Mouse (Mus musculus): ENCODE data around the gene Cuta. TPM values are rescaled to one million over a fixed set of nuclear protein-coding genes. Genes with fewer than 3 reads are reported as not detected.

Cuta gene
- polyA plus RNA-seq, 1 experiment, result 169 TPM

GRCm38 (mm10) chr17:26971247-26971905 is 32.0 kb upstream of the Cuta start:
- TF ChIP-seq MYOG (IDR thresholded peaks at IDR 0.05; ENCODE audit: control insufficient read depth in 1 of 3, insufficient read depth in 1 of 3, insufficient read length in 2 of 3, low read depth in 2 of 3), result no peak
- no peak for TF ChIP-seq REST (IDR thresholded peaks at IDR 0.05; ENCODE audit: insufficient read depth, insufficient read length)
- TF ChIP-seq MAX (IDR thresholded peaks at IDR 0.05; ENCODE audit: low read depth), result no peak
- TF ChIP-seq MYOD1 (IDR thresholded peaks at IDR 0.05; ENCODE audit: control insufficient read depth in 1 of 3, insufficient read length in 2 of 3, low read depth in 2 of 3), result no peak
- peak; percentile 53 for TF ChIP-seq POLR2AphosphoS2 (IDR thresholded peaks at IDR 0.05; ENCODE audit: insufficient read length, low read depth)
- no peak for TF ChIP-seq CEBPB (IDR thresholded peaks at IDR 0.05; ENCODE audit: insufficient read depth, poor library complexity, severe bottlenecking)
- no peak for TF ChIP-seq USF1 (IDR thresholded peaks at IDR 0.05; ENCODE audit: low read depth)
- Histone ChIP-seq H3K4me2 (ENCODE audit: low read depth) (no peak overlapping the region), H3K27me3 (ENCODE audit: control insufficient read depth, insufficient read depth, insufficient read length) (no peaks in the 10 kb centered on the region), H3K79me2 (ENCODE audit: control insufficient read depth, insufficient read depth) (peaks cover 23% of the 10 kb centered on the region), H3K4me3 (peak overlapping the region; percentile 84), H3K36me3 (ENCODE audit: control insufficient read depth, insufficient read depth) (peaks cover 10% of the 10 kb centered on the region), H3ac (ENCODE audit: control insufficient read depth, insufficient read length) (no peak overlapping the region)

GRCm38 (mm10) chr17:26970221-26970620 is 30.9 kb upstream of the Cuta start:
- Histone ChIP-seq H3K27me3 (ENCODE audit: control insufficient read depth, insufficient read depth, insufficient read length) (no peaks in the 10 kb centered on the region), H3K4me3 (no peak overlapping the region), H3K79me2 (ENCODE audit: control insufficient read depth, insufficient read depth) (peaks cover 21% of the 10 kb centered on the region), H3ac (ENCODE audit: control insufficient read depth, insufficient read length) (no peak overlapping the region), H3K36me3 (ENCODE audit: control insufficient read depth, insufficient read depth) (no peaks in the 10 kb centered on the region), H3K4me2 (ENCODE audit: low read depth) (no peak overlapping the region)
- TF ChIP-seq REST (IDR thresholded peaks at IDR 0.05; ENCODE audit: insufficient read depth, insufficient read length), result no peak
- no peak for TF ChIP-seq TCF3 (IDR thresholded peaks at IDR 0.05; ENCODE audit: insufficient read length, low read depth)
- no peak for TF ChIP-seq MYOG (IDR thresholded peaks at IDR 0.05; ENCODE audit: control insufficient read depth in 1 of 3, insufficient read depth in 1 of 3, insufficient read length in 2 of 3, low read depth in 2 of 3)
- TF ChIP-seq MYOD1 (IDR thresholded peaks at IDR 0.05; ENCODE audit: control insufficient read depth in 1 of 3, insufficient read length in 2 of 3, low read depth in 2 of 3), result no peak
- TF ChIP-seq MAX (IDR thresholded peaks at IDR 0.05; ENCODE audit: low read depth), result no peak
- no peak for TF ChIP-seq POLR2AphosphoS2 (IDR thresholded peaks at IDR 0.05; ENCODE audit: insufficient read length, low read depth)

GRCm38 (mm10) chr17:26969257-26969656 is 29.9 kb upstream of the Cuta start:
- Histone ChIP-seq H3ac (ENCODE audit: control insufficient read depth, insufficient read length) (no peak overlapping the region), H3K27me3 (ENCODE audit: control insufficient read depth, insufficient read depth, insufficient read length) (no peaks in the 10 kb centered on the region), H3K36me3 (ENCODE audit: control insufficient read depth, insufficient read depth) (no peaks in the 10 kb centered on the region), H3K4me3 (no peak overlapping the region), H3K4me2 (ENCODE audit: low read depth) (no peak overlapping the region), H3K79me2 (ENCODE audit: control insufficient read depth, insufficient read depth) (peaks cover 12% of the 10 kb centered on the region)
- TF ChIP-seq MAX (IDR thresholded peaks at IDR 0.05; ENCODE audit: low read depth) (no peak), MYOD1 (IDR thresholded peaks at IDR 0.05; ENCODE audit: control insufficient read depth in 1 of 3, insufficient read length in 2 of 3, low read depth in 2 of 3) (no peak), CEBPB (IDR thresholded peaks at IDR 0.05; ENCODE audit: insufficient read depth, poor library complexity, severe bottlenecking) (no peak), MYOG (IDR thresholded peaks at IDR 0.05; ENCODE audit: control insufficient read depth in 1 of 3, insufficient read depth in 1 of 3, insufficient read length in 2 of 3, low read depth in 2 of 3) (no peak), E2F4 (IDR thresholded peaks at IDR 0.05; ENCODE audit: insufficient read depth) (no peak), SRF (IDR thresholded peaks at IDR 0.05; ENCODE audit: control insufficient read depth, insufficient read length, low read depth) (no peak), POLR2A (IDR thresholded peaks at IDR 0.05; ENCODE audit: insufficient read length, low read depth) (no peak), USF1 (IDR thresholded peaks at IDR 0.05; ENCODE audit: low read depth) (no peak), REST (IDR thresholded peaks at IDR 0.05; ENCODE audit: insufficient read depth, insufficient read length) (no peak), POLR2AphosphoS2 (IDR thresholded peaks at IDR 0.05; ENCODE audit: insufficient read length, low read depth) (no peak), TCF12 (IDR thresholded peaks at IDR 0.05; ENCODE audit: insufficient read depth, poor library complexity, severe bottlenecking) (no peak), TCF3 (IDR thresholded peaks at IDR 0.05; ENCODE audit: insufficient read length, low read depth) (no peak)

- peak overlapping the region; percentile 6 for H3K4me2 ChIP-seq (ENCODE audit: low read depth)
- H3K36me3 ChIP-seq (ENCODE audit: control insufficient read depth, insufficient read depth), result no peaks in the 10 kb centered on the region
- TF ChIP-seq POLR2A (IDR thresholded peaks at IDR 0.05; ENCODE audit: insufficient read length, low read depth) (no peak), MYOG (IDR thresholded peaks at IDR 0.05; ENCODE audit: control insufficient read depth in 1 of 3, insufficient read depth in 1 of 3, insufficient read length in 2 of 3, low read depth in 2 of 3) (no peak), E2F4 (IDR thresholded peaks at IDR 0.05; ENCODE audit: insufficient read depth) (no peak), TCF12 (IDR thresholded peaks at IDR 0.05; ENCODE audit: insufficient read depth, poor library complexity, severe bottlenecking) (no peak), MAX (IDR thresholded peaks at IDR 0.05; ENCODE audit: low read depth) (no peak), USF1 (IDR thresholded peaks at IDR 0.05; ENCODE audit: low read depth) (no peak)
- no peaks in the 10 kb centered on the region for H3K27me3 ChIP-seq (ENCODE audit: control insufficient read depth, insufficient read depth, insufficient read length)
- H3K79me2 ChIP-seq (ENCODE audit: control insufficient read depth, insufficient read depth), result peaks cover 1% of the 10 kb centered on the region
- no peak overlapping the region for H3ac ChIP-seq (ENCODE audit: control insufficient read depth, insufficient read length)
- H3K4me3 ChIP-seq, result no peak overlapping the region
Observed at GRCm38 (mm10) chr17:26968200-26968611, 28.8 kb upstream of the Cuta start.

- H3K4me2 ChIP-seq (ENCODE audit: low read depth), result no peak overlapping the region
- no peaks in the 10 kb centered on the region for H3K27me3 ChIP-seq (ENCODE audit: control insufficient read depth, insufficient read depth, insufficient read length)
- H3K79me2 ChIP-seq (ENCODE audit: control insufficient read depth, insufficient read depth), result no peaks in the 10 kb centered on the region
- TF ChIP-seq REST (IDR thresholded peaks at IDR 0.05; ENCODE audit: insufficient read depth, insufficient read length), result no peak
- TF ChIP-seq USF1 (IDR thresholded peaks at IDR 0.05; ENCODE audit: low read depth), result no peak
- TF ChIP-seq CEBPB (IDR thresholded peaks at IDR 0.05; ENCODE audit: insufficient read depth, poor library complexity, severe bottlenecking), result no peak
- no peak for TF ChIP-seq POLR2A (IDR thresholded peaks at IDR 0.05; ENCODE audit: insufficient read length, low read depth)
- TF ChIP-seq TCF12 (IDR thresholded peaks at IDR 0.05; ENCODE audit: insufficient read depth, poor library complexity, severe bottlenecking), result no peak
- no peak for TF ChIP-seq MYOD1 (IDR thresholded peaks at IDR 0.05; ENCODE audit: control insufficient read depth in 1 of 3, insufficient read length in 2 of 3, low read depth in 2 of 3)
- TF ChIP-seq E2F4 (IDR thresholded peaks at IDR 0.05; ENCODE audit: insufficient read depth), result no peak
- TF ChIP-seq MYOG (IDR thresholded peaks at IDR 0.05; ENCODE audit: control insufficient read depth in 1 of 3, insufficient read depth in 1 of 3, insufficient read length in 2 of 3, low read depth in 2 of 3), result no peak
- no peak overlapping the region for H3ac ChIP-seq (ENCODE audit: control insufficient read depth, insufficient read length)
- no peaks in the 10 kb centered on the region for H3K36me3 ChIP-seq (ENCODE audit: control insufficient read depth, insufficient read depth)
- H3K4me3 ChIP-seq, result no peak overlapping the region
Observed at GRCm38 (mm10) chr17:26967477-26967876, 28.1 kb upstream of the Cuta start.
